Mouse (Mus musculus) adrenal gland, postnatal 14 days (tissue): ENCODE results near the gene Ahcy. TPM values are rescaled to one million over a fixed set of nuclear protein-coding genes. Genes with fewer than 3 reads are reported as not detected.
"Not testable (repeated sequence)": the region's sequence is repeated elsewhere in the genome, so short reads cannot be mapped to it uniquely, and the experiment has no call there.

Experiments
- DNase-seq: peaks from one replicate; pipeline ENCODE4 v3.0.0; 2021; ENCODE audit warnings: mixed read lengths
- total RNA-seq: library from RNA; stranded (reverse); gene quantifications from 2 replicates; pipeline ENCODE4 v1.2.3, GENCODE M21; 2021

Ahcy gene
- total RNA-seq, 1 experiment from 2014 or later, result 130 TPM

DNA sequence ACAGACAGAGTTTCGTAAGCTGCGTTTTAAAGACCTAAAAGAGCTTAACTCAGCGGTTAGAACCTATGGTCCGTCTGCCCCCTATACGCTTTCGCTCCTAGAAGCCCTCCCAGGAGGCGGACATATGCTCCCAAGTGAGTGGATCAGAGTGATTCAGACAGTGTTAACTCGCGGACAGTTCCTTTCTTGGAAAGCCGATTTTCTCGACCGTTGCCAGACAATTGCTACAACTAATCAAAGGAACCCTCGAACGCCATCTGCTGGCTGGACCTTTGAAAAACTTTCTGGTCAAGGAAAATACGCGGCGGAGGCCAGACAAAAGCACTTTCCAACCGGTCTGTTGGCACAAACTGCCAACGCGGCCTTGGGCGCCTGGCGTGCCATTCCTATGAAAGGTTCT is 54.6 kb downstream of the Ahcy start:
- peak; percentile 98 for DNase-seq

DNA sequence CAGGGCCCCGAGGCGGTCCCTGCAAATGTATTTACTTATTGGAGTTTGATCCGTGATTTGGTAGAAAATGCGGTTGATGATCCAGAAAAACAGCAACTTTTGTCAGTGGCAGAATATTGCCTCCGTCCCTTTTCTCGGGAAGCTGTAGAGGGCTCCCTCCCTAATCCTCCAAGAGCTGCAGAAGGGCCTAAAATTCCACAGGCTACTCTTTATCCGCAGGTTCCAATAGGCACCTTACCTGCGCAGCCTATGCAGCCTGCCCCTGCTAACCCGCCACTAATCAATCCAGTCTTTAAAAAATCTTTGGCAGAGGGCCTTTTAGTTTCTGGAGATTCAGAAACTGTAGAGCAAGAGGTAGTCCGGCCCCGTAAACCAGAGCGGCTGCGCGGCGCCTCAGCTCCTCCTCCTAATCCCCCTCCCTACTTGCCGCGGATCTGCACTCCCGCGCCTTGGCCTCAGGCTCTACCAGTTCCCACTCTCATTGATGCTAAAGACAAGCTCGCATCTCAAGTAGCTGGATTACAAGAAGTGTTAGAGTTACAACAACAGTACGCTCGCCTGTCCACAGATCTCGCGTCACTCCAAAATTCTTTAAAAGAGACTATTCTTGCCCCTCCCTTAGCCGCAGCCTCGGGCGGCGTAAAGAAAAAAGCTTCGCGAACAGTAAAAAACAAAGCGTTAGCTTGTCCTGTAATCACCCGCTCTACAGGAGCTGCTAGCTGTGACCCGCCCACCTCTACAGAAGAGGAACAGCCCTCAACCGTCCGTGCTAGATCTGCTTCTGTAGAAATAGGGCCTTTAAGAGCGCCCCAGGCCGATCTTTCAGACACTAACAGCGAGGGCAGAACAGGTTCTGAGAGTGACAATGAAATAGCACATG is 55.3 kb downstream of the Ahcy start:
- DNase-seq, result peak; percentile 90

DNA sequence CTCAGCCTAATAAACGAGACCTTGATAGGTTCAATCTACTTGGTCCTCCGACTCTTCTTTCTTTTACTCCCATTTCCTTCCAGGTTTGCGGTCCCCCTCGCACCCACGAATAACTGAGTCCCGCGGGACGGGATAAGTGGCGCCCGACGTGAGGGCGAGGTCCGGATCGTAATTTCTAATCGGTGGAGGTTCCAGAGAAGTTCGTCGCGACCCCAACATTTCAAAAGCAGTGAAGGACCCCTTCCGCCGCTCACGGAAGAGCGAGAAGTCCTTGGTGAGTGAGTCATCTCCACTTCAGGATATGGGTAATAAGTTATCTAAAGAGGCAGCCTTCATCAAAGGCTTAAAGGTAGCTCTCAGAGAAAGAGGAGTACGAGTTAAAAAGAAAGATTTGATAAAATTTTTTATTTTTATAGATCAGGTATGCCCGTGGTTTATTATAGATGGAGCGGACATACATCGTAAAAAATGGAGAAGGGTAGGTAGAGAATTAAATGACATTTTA is 56.0 kb downstream of the Ahcy start, which contains the start of gene Gm14226:
TSS of gene Gm14226 (plus strand) at position 16 of the 505 bp plus-strand sequence.
- DNase-seq, result peak; percentile 40

DNA sequence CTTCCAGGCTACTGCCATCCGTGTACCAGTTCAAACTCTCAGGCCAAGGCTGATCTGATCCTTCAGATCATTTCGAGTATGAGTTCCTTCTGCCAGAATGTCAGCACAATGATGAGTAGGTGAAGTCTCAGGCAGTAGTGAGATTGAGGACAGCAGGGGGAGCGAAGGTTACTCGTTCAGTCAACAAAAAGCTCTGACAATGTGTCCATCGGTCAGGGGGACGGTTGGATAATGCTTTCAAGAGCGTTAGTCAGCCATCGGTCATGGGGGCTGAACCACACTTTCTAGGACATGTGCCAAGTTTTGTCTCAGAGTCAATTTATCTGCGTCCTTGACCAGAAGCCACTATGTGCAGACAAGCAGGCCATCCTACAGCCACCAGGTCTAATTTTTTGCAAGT is 57.5 kb downstream of the Ahcy start:
- DNase-seq, result not testable (repeated sequence)

DNA sequence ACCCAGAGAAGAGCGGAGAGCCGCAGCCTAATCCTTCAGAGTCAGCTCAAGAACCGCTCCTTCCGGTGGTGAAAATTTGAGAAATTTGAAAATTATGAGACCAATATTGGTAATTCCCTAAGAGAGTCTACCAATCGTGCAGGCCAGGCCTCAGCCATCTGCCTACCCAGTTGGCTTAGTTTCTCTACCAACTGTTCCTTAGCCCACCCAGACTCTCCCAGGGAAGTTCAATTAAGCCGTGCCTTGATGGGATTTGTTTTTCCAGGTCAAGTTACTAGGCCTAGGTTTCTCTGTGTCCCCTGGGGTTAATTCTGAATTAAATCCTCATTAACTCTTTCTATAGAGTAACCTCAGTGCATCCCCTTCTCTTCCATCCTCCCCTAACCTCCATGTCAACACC is 61.3 kb downstream of the Ahcy start:
- no peak for DNase-seq

DNA sequence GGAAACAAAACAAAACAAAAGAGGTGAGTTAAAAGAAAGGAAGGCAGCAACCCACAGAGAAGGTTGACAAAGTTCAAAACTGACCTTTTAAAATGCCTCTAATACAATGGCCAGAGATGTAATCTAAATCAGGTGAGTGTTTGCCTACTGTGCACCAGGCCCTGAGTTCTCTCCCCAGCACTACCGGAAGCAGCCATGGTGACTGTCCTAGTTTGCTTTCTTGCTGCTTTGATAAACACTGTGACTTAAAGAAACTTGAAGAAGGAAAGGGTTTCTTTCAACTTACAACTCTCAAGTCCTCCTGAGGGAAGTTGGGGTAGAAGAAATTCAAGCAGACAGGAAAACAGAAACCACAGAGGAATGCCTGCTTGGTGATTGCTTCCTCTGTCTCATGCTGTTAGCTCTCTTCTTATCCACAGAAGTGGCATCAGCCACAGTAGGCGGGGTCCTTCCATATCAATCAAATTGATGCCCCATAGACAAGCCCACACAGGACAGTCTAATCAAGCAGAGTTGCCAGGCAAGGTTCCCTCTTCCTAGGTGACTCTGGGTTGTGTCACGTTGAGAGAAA is 63.1 kb downstream of the Ahcy start:
- DNase-seq, result no peak

Other genes starting within 250 kb of the Ahcy start
- 138 and 155 TPM in 2 replicates for gene Eif2s2, start 181.6 kb downstream of the Ahcy start, total RNA-seq
- 29.0 and 33.1 TPM in 2 replicates for gene Gm14226, start 56.2 kb downstream of the Ahcy start, total RNA-seq
- gene Itch, start 59.0 kb upstream of the Ahcy start, total RNA-seq, result 49.8 and 51.3 TPM in 2 replicates
- 357 and 369 TPM in 2 replicates for gene Dynlrb1, start 162.0 kb upstream of the Ahcy start, total RNA-seq
- gene Map1lc3a, start 201.8 kb upstream of the Ahcy start, total RNA-seq, result 575 and 582 TPM in 2 replicates